Mouse (Mus musculus) hindbrain, embryonic 12.5 days (tissue): ENCODE data around the gene Abhd4. TPM values are rescaled to one million over a fixed set of nuclear protein-coding genes. Genes with fewer than 3 reads are reported as not detected.

Experiments
- ATAC-seq: fragments of 200-750 bp; cut with Nextera tagmentation; 2 replicates; pipeline ENCODE4 v1.8.0; 2017; ENCODE audit warnings: moderate TSS enrichment; ENCODE audit not compliant: low FRiP score
- H3K27ac ChIP-seq: fragments of 300-500 bp; sonication (generic); 2 replicates; pipeline ENCODE4 v1.5.1; 2016; ENCODE audit warnings: mild to moderate bottlenecking
- H3K27me3 ChIP-seq: fragments of 300-500 bp; sonication (generic); 2 replicates; pipeline ENCODE4 v1.6.1; 2016; ENCODE audit warnings: mild to moderate bottlenecking
- H3K36me3 ChIP-seq: fragments of 300-500 bp; sonication (generic); 2 replicates; pipeline ENCODE4 v1.6.1; 2016; ENCODE audit warnings: mild to moderate bottlenecking
- H3K4me1 ChIP-seq: fragments of 300-500 bp; sonication (generic); 2 replicates; pipeline ENCODE4 v1.6.1; 2016
- H3K4me2 ChIP-seq: fragments of 300-500 bp; sonication (generic); replicated peaks from 2 replicates; pipeline ENCODE4 v1.6.1; 2016; ENCODE audit warnings: mild to moderate bottlenecking
- H3K4me3 ChIP-seq: fragments of 300-500 bp; sonication (generic); 2 replicates; pipeline ENCODE4 v1.5.1; 2016; ENCODE audit warnings: mild to moderate bottlenecking
- H3K9ac ChIP-seq: fragments of 300-500 bp; sonication (generic); 2 replicates; pipeline ENCODE4 v1.6.1; 2016; ENCODE audit warnings: mild to moderate bottlenecking, moderate library complexity
- H3K9me3 ChIP-seq: fragments of 300-500 bp; sonication (generic); replicated peaks from 2 replicates; pipeline ENCODE4 v1.6.1; 2016; ENCODE audit warnings: mild to moderate bottlenecking
- WGBS: fragments of 180-500 bp; shearing (Covaris S2); methylation state at CpG from one replicate; pipeline ENCODE4 v1.1.7; 2016; 5-methylcytosine and 5-hydroxymethylcytosine counted together
- polyA plus RNA-seq: library from polyadenylated mRNA; unstranded; fragments of >200 nt; fragmentation: Nextera tagmentation; extraction: Ambion mirVana; gene quantifications from 2 replicates; pipeline ENCODE4 v1.2.1, GENCODE M21; 2016

Gene Abhd4
- polyA plus RNA-seq, 1 experiment from 2014 or later = 47.7 TPM

DNA sequence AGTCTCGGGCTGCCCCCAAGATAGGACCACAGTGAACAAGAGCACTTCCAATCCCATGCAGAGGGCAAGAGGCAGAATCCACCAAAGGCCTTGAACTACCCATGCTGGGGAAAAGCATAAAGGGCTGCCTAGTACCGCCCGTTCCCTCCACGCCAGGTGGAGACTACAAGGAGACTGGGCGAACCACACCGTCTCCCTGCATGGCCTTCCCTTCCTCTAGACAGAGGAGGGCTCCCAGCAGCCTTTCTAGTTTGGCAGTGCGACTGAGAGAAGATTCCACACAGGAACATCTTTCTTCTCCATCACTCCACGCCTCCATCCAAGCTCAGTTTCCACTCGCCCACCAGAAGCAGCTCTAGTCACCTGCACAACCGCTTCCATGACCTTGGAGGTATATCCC, 14.0 kb downstream of the Abhd4 start:
- no peaks in the 10 kb centered on the region for H3K9me3 ChIP-seq
- no peak for ATAC-seq
- H3K9ac ChIP-seq = no peak overlapping the region
- no peaks in the 10 kb centered on the region for H3K4me1 ChIP-seq
- H3K27me3 ChIP-seq = no peaks in the 10 kb centered on the region
- no peak overlapping the region for H3K4me2 ChIP-seq
- 94% methylated on average over 10 of the region's 10 CpGs for WGBS
- no peak overlapping the region for H3K4me3 ChIP-seq
- H3K27ac ChIP-seq = no peak overlapping the region
- H3K36me3 ChIP-seq = peaks cover 18% of the 10 kb centered on the region

DNA sequence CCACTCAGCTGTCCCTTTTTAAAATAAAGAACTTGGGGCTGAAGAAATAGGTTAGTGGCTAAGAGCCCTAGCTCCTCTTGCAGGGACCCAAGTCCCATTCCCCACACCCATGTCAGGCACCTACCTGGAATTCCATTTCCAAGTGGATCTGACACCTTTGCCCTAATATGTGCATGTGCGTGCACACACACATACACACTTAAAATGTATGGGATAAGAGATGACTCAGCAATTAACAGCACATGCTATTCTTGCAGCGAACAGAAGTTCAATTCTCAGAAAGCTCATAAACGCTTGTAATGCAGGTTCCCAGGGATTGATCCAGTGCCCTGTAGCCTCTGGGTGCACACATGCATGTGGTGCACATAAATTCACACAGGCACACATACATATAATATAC, 15.6 kb downstream of the Abhd4 start:
- H3K4me1 ChIP-seq = no peaks in the 10 kb centered on the region
- no peak overlapping the region for H3K9ac ChIP-seq
- no peaks in the 10 kb centered on the region for H3K27me3 ChIP-seq
- WGBS = 91% methylated on average over 3 of the region's 3 CpGs
- H3K36me3 ChIP-seq = peaks cover 18% of the 10 kb centered on the region
- no peaks in the 10 kb centered on the region for H3K9me3 ChIP-seq
- H3K4me2 ChIP-seq = no peak overlapping the region
- H3K4me3 ChIP-seq = no peak overlapping the region
- no peak overlapping the region for H3K27ac ChIP-seq
- no peak for ATAC-seq

DNA sequence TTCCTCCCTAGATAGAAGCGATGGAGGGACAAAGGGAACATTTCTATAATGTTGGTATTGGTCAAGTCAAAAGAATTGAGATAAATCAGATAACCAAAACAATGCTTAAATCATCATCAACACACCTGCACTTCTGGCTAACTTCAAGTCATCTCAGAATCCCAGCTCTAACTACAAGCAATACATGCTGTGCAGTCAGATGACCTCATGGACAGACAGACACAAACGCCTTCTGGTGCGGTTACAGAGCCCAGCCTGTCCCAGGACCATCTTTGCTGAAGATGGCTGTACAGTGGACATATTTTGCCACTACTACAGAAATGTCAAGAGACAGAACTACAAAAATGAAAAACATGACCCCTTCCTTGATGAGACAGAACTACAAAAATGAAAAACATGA, 16.4 kb downstream of the Abhd4 start:
- Histone ChIP-seq H3K36me3 (peaks cover 18% of the 10 kb centered on the region), H3K9me3 (no peaks in the 10 kb centered on the region), H3K27ac (no peak overlapping the region), H3K9ac (no peak overlapping the region), H3K4me1 (no peaks in the 10 kb centered on the region), H3K4me3 (no peak overlapping the region), H3K4me2 (no peak overlapping the region), H3K27me3 (no peaks in the 10 kb centered on the region)
- no peak for ATAC-seq
- 88% methylated on average over 3 of the region's 3 CpGs for WGBS

DNA sequence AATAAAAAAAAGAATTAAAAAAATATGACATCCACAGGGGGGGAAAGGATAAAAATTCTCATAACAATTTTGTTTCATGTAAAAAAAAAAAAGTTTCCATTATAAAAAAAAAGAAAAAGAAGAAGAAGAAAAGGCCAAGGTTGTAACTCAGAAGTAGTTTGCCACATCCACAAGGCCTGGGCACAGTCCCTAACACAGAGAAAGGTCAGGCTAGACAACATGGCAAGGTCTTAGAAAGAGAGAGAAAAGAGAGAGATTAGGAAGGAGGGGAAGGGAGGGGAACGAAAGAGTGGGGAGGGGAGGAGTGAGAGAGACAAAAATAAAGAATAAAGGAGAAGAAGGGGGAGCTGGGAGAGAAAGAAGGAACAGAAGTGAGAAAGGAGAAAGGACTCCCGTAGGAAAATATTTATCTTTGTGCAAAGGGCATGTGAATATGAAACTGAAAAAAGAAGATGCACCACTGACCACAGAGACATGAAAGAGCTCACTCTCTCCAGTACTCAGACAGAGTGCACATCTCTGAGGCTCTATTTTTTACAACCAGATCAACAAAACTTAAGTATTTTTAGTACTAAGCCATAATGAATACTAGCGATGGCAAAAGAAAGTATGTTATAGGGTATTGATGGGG, 18.1 kb downstream of the Abhd4 start:
- no peak for ATAC-seq
- 82% methylated on average over 3 of the region's 3 CpGs for WGBS
- Histone ChIP-seq H3K36me3 (peaks cover 17% of the 10 kb centered on the region), H3K4me3 (no peak overlapping the region), H3K4me2 (no peak overlapping the region), H3K27ac (no peak overlapping the region), H3K4me1 (no peaks in the 10 kb centered on the region), H3K27me3 (no peaks in the 10 kb centered on the region), H3K9me3 (no peaks in the 10 kb centered on the region), H3K9ac (no peak overlapping the region)

DNA sequence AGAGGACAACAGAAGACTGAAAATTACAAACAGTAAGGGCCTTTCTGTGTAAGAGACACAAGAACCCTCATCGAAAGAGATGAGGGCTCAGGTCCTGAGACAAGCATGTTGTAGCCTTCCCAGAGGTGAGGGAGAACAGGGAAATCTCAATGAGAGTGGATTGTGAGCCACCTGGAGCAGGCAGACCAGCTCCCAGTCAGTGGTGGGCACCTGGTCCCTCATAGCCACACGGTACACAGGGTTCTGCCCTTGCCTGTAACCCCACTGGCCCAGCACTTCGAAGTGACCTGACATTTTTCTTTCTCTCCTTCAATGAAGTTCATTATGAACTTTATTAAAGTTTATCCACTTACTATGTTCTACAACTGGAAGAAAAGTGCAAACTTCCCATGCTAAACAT, 18.7 kb downstream of the Abhd4 start:
- WGBS = 87% methylated on average over 3 of the region's 3 CpGs
- Histone ChIP-seq H3K4me1 (no peaks in the 10 kb centered on the region), H3K27ac (no peak overlapping the region), H3K9ac (no peak overlapping the region), H3K4me3 (no peak overlapping the region), H3K27me3 (no peaks in the 10 kb centered on the region), H3K9me3 (no peaks in the 10 kb centered on the region), H3K4me2 (no peak overlapping the region), H3K36me3 (peaks cover 11% of the 10 kb centered on the region)
- no peak for ATAC-seq

DNA sequence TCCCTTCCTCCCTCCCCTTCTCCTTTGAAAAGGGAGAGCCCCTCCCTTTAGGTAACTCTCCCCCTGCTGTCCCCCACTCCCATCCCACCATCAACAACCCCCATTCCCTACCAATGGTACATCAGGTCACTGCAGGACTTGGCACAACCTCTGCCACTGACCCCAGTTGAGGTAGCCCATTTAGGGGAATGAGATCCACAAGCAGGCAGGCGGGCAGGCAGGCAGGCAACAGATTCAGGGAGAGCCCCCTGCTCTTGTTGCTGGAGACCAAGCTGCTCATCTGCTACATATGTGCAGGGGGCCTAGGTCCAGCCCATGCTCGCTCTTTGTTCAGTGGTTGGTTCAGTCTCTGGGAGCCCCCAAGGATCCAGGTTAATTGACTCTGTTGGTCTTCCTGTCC, 22.5 kb downstream of the Abhd4 start:
- no peak for ATAC-seq
- Histone ChIP-seq H3K27me3 (no peaks in the 10 kb centered on the region), H3K4me2 (no peak overlapping the region), H3K4me3 (no peak overlapping the region), H3K9ac (no peak overlapping the region), H3K4me1 (no peaks in the 10 kb centered on the region), H3K36me3 (no peaks in the 10 kb centered on the region), H3K27ac (no peak overlapping the region), H3K9me3 (no peaks in the 10 kb centered on the region)
- 84% methylated on average over 2 of the region's 2 CpGs for WGBS

DNA sequence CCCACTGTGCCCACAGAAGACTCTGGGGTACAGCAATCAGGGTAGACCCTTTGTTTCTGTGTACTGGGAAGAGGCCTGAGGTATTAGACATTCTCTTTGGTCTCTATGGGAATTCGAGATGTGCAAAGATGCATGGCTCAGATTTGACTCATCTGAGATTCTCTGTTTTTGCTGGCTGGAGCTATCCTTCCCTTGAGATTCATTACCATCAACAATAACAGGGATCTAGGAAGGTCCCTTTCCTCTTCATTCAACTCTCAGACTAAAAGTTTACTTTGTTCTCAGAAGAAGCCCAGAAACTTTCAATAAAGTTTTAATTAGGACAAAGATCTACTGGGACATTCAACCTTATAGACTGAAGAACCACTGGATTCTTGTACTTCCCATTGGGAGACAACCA, 30.9 kb downstream of the Abhd4 start, which contains the start of gene Olfr49:
Gene Olfr49, minus strand, starts transcription at position 101 of the 400 bp plus-strand sequence.
- no peaks in the 10 kb centered on the region for H3K36me3 ChIP-seq
- H3K9ac ChIP-seq = no peak within 1 kb of the TSS
- H3K9me3 ChIP-seq = no peaks in the 10 kb centered on the region
- H3K4me2 ChIP-seq = no peak within 1 kb of the TSS
- 90% methylated on average over 1 of the region's 1 CpGs for WGBS
- no peaks in the 10 kb centered on the region for H3K4me1 ChIP-seq
- H3K27ac ChIP-seq = no peak within 1 kb of the TSS
- no peak within 1 kb of the TSS for H3K4me3 ChIP-seq
- no peak for ATAC-seq
- H3K27me3 ChIP-seq = no peaks in the 10 kb centered on the region

- no peak overlapping the region for H3K27ac ChIP-seq
- H3K9me3 ChIP-seq = 0 out of 2 replicates have a peak, but pooled peaks cover 8% of the 10 kb centered on the region
- no peaks in the 10 kb centered on the region for H3K36me3 ChIP-seq
- H3K4me1 ChIP-seq = no peaks in the 10 kb centered on the region
- 84% methylated on average over 5 of the region's 5 CpGs for WGBS
- no peak overlapping the region for H3K9ac ChIP-seq
- H3K4me2 ChIP-seq = no peak overlapping the region
- ATAC-seq = no peak
- H3K4me3 ChIP-seq = no peak overlapping the region
- H3K27me3 ChIP-seq = no peaks in the 10 kb centered on the region
Observed at GRCm38 (mm10) chr14:54300136-54300535, 46.1 kb downstream of the Abhd4 start.

GRCm38 (mm10) chr14:54300676-54301075, 46.7 kb downstream of the Abhd4 start:
- WGBS = 94% methylated on average over 3 of the region's 3 CpGs
- Histone ChIP-seq H3K4me2 (no peak overlapping the region), H3K36me3 (no peaks in the 10 kb centered on the region), H3K4me1 (no peaks in the 10 kb centered on the region), H3K4me3 (no peak overlapping the region), H3K27ac (no peak overlapping the region), H3K9me3 (0 out of 2 replicates have a peak, but pooled peaks cover 8% of the 10 kb centered on the region), H3K9ac (no peak overlapping the region), H3K27me3 (no peaks in the 10 kb centered on the region)
- ATAC-seq = no peak

GRCm38 (mm10) chr14:54311763-54312162, 57.8 kb downstream of the Abhd4 start:
- H3K4me1 ChIP-seq = no peaks in the 10 kb centered on the region
- H3K9me3 ChIP-seq = no peaks in the 10 kb centered on the region
- WGBS = 33% methylated on average over 3 of the region's 3 CpGs
- H3K36me3 ChIP-seq = no peaks in the 10 kb centered on the region
- no peak overlapping the region for H3K9ac ChIP-seq
- H3K27me3 ChIP-seq = no peaks in the 10 kb centered on the region
- no peak for ATAC-seq
- H3K4me3 ChIP-seq = no peak overlapping the region
- no peak overlapping the region for H3K27ac ChIP-seq
- no peak overlapping the region for H3K4me2 ChIP-seq

Other genes with a start within 250 kb of the Abhd4 start
- 238 and 259 TPM in 2 replicates for gene Dad1, start 84 bp upstream of the Abhd4 start, polyA plus RNA-seq
- gene Olfr49, start 30.8 kb downstream of the Abhd4 start, polyA plus RNA-seq = not detected in 2 replicates
- 39.2 and 42.2 TPM in 2 replicates for gene Oxa1l, start 106.6 kb downstream of the Abhd4 start, polyA plus RNA-seq
- 5.1 and 5.2 TPM in 2 replicates for gene Slc7a7, start 163.6 kb downstream of the Abhd4 start, polyA plus RNA-seq
- gene Mrpl52, start 172.7 kb downstream of the Abhd4 start, polyA plus RNA-seq = 239 and 255 TPM in 2 replicates
- 113 and 117 TPM in 2 replicates for gene Mmp14, start 177.4 kb downstream of the Abhd4 start, polyA plus RNA-seq
- gene Lrp10, start 209.9 kb downstream of the Abhd4 start, polyA plus RNA-seq = 34.7 and 36.0 TPM in 2 replicates
- gene Rem2, start 221.9 kb downstream of the Abhd4 start, polyA plus RNA-seq = 39.3 and 46.1 TPM in 2 replicates